Mouse (Mus musculus) cerebral cortex, adult 2 months (tissue): ENCODE results near the gene Ubtfl1.

Experiments
- WGBS: fragments of 180-500 bp; shearing (Covaris S2); methylation state at CpG from one replicate; pipeline ENCODE4 v1.1.7; 2018; 5-methylcytosine and 5-hydroxymethylcytosine counted together

Ubtfl1 gene

GRCm38 (mm10) chr9:18404118-18404517, at the start of gene Ubtfl1:
Ubtfl1 (plus strand) TSS chr9:18404418.
- 76% methylated on average over 1 of the region's 1 CpGs for WGBS

GRCm38 (mm10) chr9:18373026-18373425, 31.2 kb upstream of the Ubtfl1 start:
- WGBS, result 83% methylated on average over 1 of the region's 1 CpGs

GRCm38 (mm10) chr9:18385782-18386181, 18.4 kb upstream of the Ubtfl1 start:
- 45% methylated on average over 6 of the region's 6 CpGs for WGBS

- 86% methylated on average over 1 of the region's 1 CpGs for WGBS
Measured at GRCm38 (mm10) chr9:18399629-18400028, 4.6 kb upstream of the Ubtfl1 start.

- WGBS, result 76% methylated on average over 2 of the region's 2 CpGs
Measured at GRCm38 (mm10) chr9:18402895-18403294, 1.3 kb upstream of the Ubtfl1 start, which contains the start of gene Naalad2. Naalad2 (minus strand) TSS chr9:18402995.

GRCm38 (mm10) chr9:18412371-18412770, 8.2 kb downstream of the Ubtfl1 start:
- 79% methylated on average over 4 of the region's 4 CpGs for WGBS

GRCm38 (mm10) chr9:18430354-18430753, 26.1 kb downstream of the Ubtfl1 start, which contains the start of gene Mbd3l2:
Mbd3l2 (plus strand) TSS chr9:18430654.

GRCm38 (mm10) chr9:18431687-18432086, 27.5 kb downstream of the Ubtfl1 start:
- 43% methylated on average over 10 of the region's 10 CpGs for WGBS

GRCm38 (mm10) chr9:18456520-18456919, 52.3 kb downstream of the Ubtfl1 start:
- 81% methylated on average over 4 of the region's 4 CpGs for WGBS
